Mouse (Mus musculus) megakaryocyte-erythroid progenitor cell, adult 5-6 weeks (primary cell): ENCODE data around the gene Snrpf. TPM values are rescaled to one million over a fixed set of nuclear protein-coding genes. Genes with fewer than 3 reads are reported as not detected.
A peak's percentile ranks its signal among the peaks of the same experiment; 100 is the strongest.
"Not testable (repeated sequence)": the region's sequence is repeated elsewhere in the genome, so short reads cannot be mapped to it uniquely, and the experiment has no call there.

Experiments used
- ATAC-seq: replicated peaks from 2 replicates; pipeline ENCODE4 v1.8.0; 2016; ENCODE audit warnings: mild to moderate bottlenecking, inconsistent platforms; ENCODE audit not compliant: severe bottlenecking, poor library complexity, low FRiP score, low TSS enrichment
- total RNA-seq, 2 experiments: library from RNA; stranded (forward) in 1 of 2; stranded (reverse) in 1 of 2; fragments of 200-1000, 215-1000 nt in 1 of 2; fragments of >200 nt in 1 of 2; fragmentation: Nextera tagmentation in 1 of 2; gene quantifications; 2 replicates each; pipeline ENCODE4 v1.2.3; 2014 to 2017

The Snrpf gene
- total RNA-seq, 2 experiments from 2014 or later = 276 to 443 TPM

- ATAC-seq = peak; percentile 16; the same call in 1 of the 2 replicates
Measured at GRCm38 (mm10) chr10:93588796-93589195, 710 bp downstream of the Snrpf start.

- peak; percentile 77 for ATAC-seq
Measured at GRCm38 (mm10) chr10:93577271-93577886, 12.1 kb downstream of the Snrpf start.

GRCm38 (mm10) chr10:93575960-93576359, 13.5 kb downstream of the Snrpf start:
- ATAC-seq = no peak

- ATAC-seq = no peak
Measured at GRCm38 (mm10) chr10:93574966-93575365, 14.5 kb downstream of the Snrpf start.

GRCm38 (mm10) chr10:93572209-93572608, 17.3 kb downstream of the Snrpf start:
- no peak for ATAC-seq

GRCm38 (mm10) chr10:93568671-93569070, 20.8 kb downstream of the Snrpf start:
- no peak for ATAC-seq

- ATAC-seq = no peak
Measured at GRCm38 (mm10) chr10:93567841-93568566, 21.5 kb downstream of the Snrpf start.

- ATAC-seq = no peak
Measured at GRCm38 (mm10) chr10:93567066-93567465, 22.4 kb downstream of the Snrpf start.

- ATAC-seq = no peak
Measured at GRCm38 (mm10) chr10:93564518-93565090, 24.9 kb downstream of the Snrpf start.

GRCm38 (mm10) chr10:93559786-93560185, 29.7 kb downstream of the Snrpf start:
- ATAC-seq = no peak

- ATAC-seq = not testable (repeated sequence)
Measured at GRCm38 (mm10) chr10:93557971-93558370, 31.5 kb downstream of the Snrpf start.

GRCm38 (mm10) chr10:93552596-93552995, 36.9 kb downstream of the Snrpf start:
- ATAC-seq = no peak

- no peak for ATAC-seq
Measured at GRCm38 (mm10) chr10:93549821-93550220, 39.7 kb downstream of the Snrpf start.

- peak; percentile 93 for ATAC-seq
Measured at GRCm38 (mm10) chr10:93548991-93549390, 40.5 kb downstream of the Snrpf start.

- ATAC-seq = no peak
Measured at GRCm38 (mm10) chr10:93547741-93548270, 41.7 kb downstream of the Snrpf start.

- no peak for ATAC-seq
Measured at GRCm38 (mm10) chr10:93544172-93544571, 45.3 kb downstream of the Snrpf start.

GRCm38 (mm10) chr10:93543176-93543575, 46.3 kb downstream of the Snrpf start:
- ATAC-seq = no peak

- ATAC-seq = no peak
Measured at GRCm38 (mm10) chr10:93542356-93542755, 47.1 kb downstream of the Snrpf start.

- ATAC-seq = no peak
Measured at GRCm38 (mm10) chr10:93541585-93541984, 47.9 kb downstream of the Snrpf start.

- peak; percentile 31 for ATAC-seq
Measured at GRCm38 (mm10) chr10:93540431-93541210, 48.9 kb downstream of the Snrpf start, which contains the start of gene Ccdc38. Gene Ccdc38 (plus strand): TSS chr10:93540632.
